Mouse (Mus musculus) CD4-positive, CD25-positive, alpha-beta regulatory T cell, adult 4 months (primary cell): ENCODE results near the gene Pnpla8. TPM values are rescaled to one million over a fixed set of nuclear protein-coding genes. Genes with fewer than 3 reads are reported as not detected.

Source experiments
- ATAC-seq: one replicate; pipeline ENCODE4 v1.8.0; 2017
- polyA plus RNA-seq, 2 experiments: library from polyadenylated mRNA; unstranded; fragments of 100-300 nt; shearing (Covaris generic); gene quantifications; one replicate each; pipeline ENCODE4 v1.2.1; 2017

The Pnpla8 gene
- polyA plus RNA-seq, 2 experiments from 2014 or later = 18.6 to 19.6 TPM

DNA sequence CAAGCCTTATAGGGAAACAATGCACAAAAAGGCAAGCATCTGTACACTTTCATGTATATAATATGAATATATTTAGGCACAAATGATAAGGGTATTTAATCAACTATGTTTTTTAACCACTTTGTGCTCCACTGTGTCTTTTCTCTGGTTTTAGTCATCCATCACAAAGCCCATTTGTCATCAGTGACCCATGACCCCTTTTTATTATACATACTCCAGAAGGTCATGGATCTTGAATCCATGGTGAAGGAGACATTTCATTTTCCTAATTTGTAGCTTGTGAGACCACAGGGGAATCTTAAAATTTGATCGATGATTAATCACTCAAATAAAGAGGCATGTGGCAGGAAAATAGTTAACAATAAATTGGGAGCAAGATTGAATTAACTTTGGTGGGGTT is 136.7 kb downstream of the Pnpla8 start:
- ATAC-seq = no peak

DNA sequence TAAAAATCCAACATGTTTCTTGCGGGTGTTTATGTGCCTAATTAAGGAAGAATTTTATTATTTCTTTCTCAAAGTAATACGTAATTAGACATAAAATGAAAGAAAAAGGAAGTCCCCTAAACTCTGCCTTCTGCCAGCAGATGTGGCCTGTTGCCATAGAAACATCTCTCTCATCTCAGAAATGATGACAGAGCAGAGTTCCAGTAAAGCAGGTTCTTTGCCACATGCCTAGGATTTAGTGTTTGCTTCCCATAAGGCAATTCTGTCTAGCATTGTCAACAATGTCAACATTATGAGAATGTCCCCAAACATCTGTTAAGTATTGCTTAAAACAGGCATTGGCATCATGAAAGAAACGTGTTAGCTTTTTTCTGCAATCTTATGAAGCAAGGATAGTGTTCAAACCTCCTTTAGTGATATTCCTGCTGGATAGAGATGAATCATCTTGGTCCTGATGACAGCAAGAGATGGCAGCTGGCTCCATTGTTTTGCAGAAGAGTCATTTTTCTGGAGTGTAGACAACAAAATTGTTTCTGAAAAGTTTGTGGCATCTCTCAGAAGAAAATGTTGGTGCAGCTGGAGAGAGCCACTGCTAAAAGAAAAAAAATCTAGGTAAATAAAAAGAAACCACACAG is 150.0 kb downstream of the Pnpla8 start:
- ATAC-seq = no peak

Other genes starting within 250 kb of the Pnpla8 start
- gene Dnajb9, start 11.0 kb upstream of the Pnpla8 start, polyA plus RNA-seq = 10 to 100 TPM; 10.8 to 13.4 TPM
- not detected for gene Nrcam, start 107.5 kb downstream of the Pnpla8 start, polyA plus RNA-seq